Mouse (Mus musculus) spleen, adult 2 months (tissue): ENCODE measurements around the gene Ppp2r3c.
"Not testable (repeated sequence)": the region's sequence is repeated elsewhere in the genome, so short reads cannot be mapped to it uniquely, and the experiment has no call there.

ENCODE experiments used
- CTCF ChIP-seq: fragments of 200-500 bp; IDR thresholded peaks from 2 replicates; pipeline ENCODE4 v1.5.1; 2011; ENCODE audit warnings: mild to moderate bottlenecking, inconsistent platforms; ENCODE audit not compliant: insufficient read depth, insufficient read length, insufficient replicate concordance; ENCODE audit errors: extremely low read depth
- POLR2A ChIP-seq: fragments of 200-500 bp; IDR thresholded peaks from 2 replicates; pipeline ENCODE4 v1.6.1; 2011; ENCODE audit warnings: low read depth, low read length, inconsistent platforms

- TF ChIP-seq CTCF, POLR2A: not testable (repeated sequence)
These were observed 60.6 kb downstream of the Ppp2r3c start for GRCm38 (mm10) chr12:55242243-55242642.
